Mouse (Mus musculus): ENCODE measurements around the gene Mrpl51. TPM values are rescaled to one million over a fixed set of nuclear protein-coding genes. Genes with fewer than 3 reads are reported as not detected.

Gene Mrpl51
- 148 and 150 TPM in 2 replicates for polyA plus RNA-seq (2015; fragmentation: Nextera tagmentation; extraction: Ambion mirVana)

GRCm38 (mm10) chr6:125191332-125192015, at the start of gene Mrpl51, which contains the start of gene Ncapd2:
Mrpl51 (plus strand) TSS chr6:125191801.
Ncapd2 (minus strand) TSS chr6:125191701.
- peak within 1 kb of the TSS; percentile 80 for H3K4me3 ChIP-seq
- no peaks in the 10 kb centered on the region for H3K9me3 ChIP-seq
- H3K27ac ChIP-seq (replicated peaks): peak within 1 kb of the TSS; percentile 100
- no peaks in the 10 kb centered on the region for H3K27me3 ChIP-seq
- under 1% methylated on average over 54 of the region's 54 CpGs for WGBS
- peaks cover 30% of the 10 kb centered on the region for H3K36me3 ChIP-seq
- peaks cover 23% of the 10 kb centered on the region for H3K4me1 ChIP-seq (replicated peaks)
- H3K4me2 ChIP-seq: peak within 1 kb of the TSS; percentile 94
- peak; percentile 98 for ATAC-seq (ENCODE audit: low FRiP score, low read depth)
- peak within 1 kb of the TSS; percentile 90 for H3K9ac ChIP-seq

- no peak for ATAC-seq (ENCODE audit: low FRiP score, low read depth)
- Histone ChIP-seq H3K36me3 (peaks cover 54% of the 10 kb centered on the region), H3K4me1 (replicated peaks) (peaks cover 27% of the 10 kb centered on the region), H3K27me3 (no peaks in the 10 kb centered on the region), H3K4me3 (no peak overlapping the region), H3K27ac (replicated peaks) (no peak overlapping the region), H3K9ac (no peak overlapping the region), H3K4me2 (no peak overlapping the region), H3K9me3 (no peaks in the 10 kb centered on the region)
- WGBS: 93% methylated on average over 8 of the region's 8 CpGs
These were observed 49.2 kb upstream of the Mrpl51 start for GRCm38 (mm10) chr6:125142436-125142835.

GRCm38 (mm10) chr6:125143128-125143527, 48.5 kb upstream of the Mrpl51 start:
- Histone ChIP-seq H3K9ac (no peak overlapping the region), H3K9me3 (no peaks in the 10 kb centered on the region), H3K27ac (replicated peaks) (no peak overlapping the region), H3K27me3 (no peaks in the 10 kb centered on the region), H3K4me1 (replicated peaks) (peaks cover 34% of the 10 kb centered on the region), H3K4me2 (no peak overlapping the region), H3K36me3 (peaks cover 51% of the 10 kb centered on the region), H3K4me3 (no peak overlapping the region)
- no peak for ATAC-seq (ENCODE audit: low FRiP score, low read depth)
- WGBS: 77% methylated on average over 3 of the region's 3 CpGs

GRCm38 (mm10) chr6:125143904-125144303, 47.7 kb upstream of the Mrpl51 start:
- WGBS: 86% methylated on average over 9 of the region's 9 CpGs
- H3K9me3 ChIP-seq: no peaks in the 10 kb centered on the region
- peaks cover 42% of the 10 kb centered on the region for H3K4me1 ChIP-seq (replicated peaks)
- peaks cover 46% of the 10 kb centered on the region for H3K36me3 ChIP-seq
- H3K9ac ChIP-seq: no peak overlapping the region
- no peak overlapping the region for H3K4me2 ChIP-seq
- ATAC-seq (ENCODE audit: low FRiP score, low read depth): no peak
- no peak overlapping the region for H3K27ac ChIP-seq (replicated peaks)
- H3K4me3 ChIP-seq: no peak overlapping the region
- H3K27me3 ChIP-seq: no peaks in the 10 kb centered on the region

- peak; percentile 94 for ATAC-seq (ENCODE audit: low FRiP score, low read depth)
- Histone ChIP-seq H3K4me1 (replicated peaks) (peaks cover 52% of the 10 kb centered on the region), H3K36me3 (peaks cover 35% of the 10 kb centered on the region), H3K27me3 (no peaks in the 10 kb centered on the region), H3K9ac (peak within 1 kb of the TSS; percentile 92), H3K27ac (replicated peaks) (peak within 1 kb of the TSS; percentile 90), H3K9me3 (no peaks in the 10 kb centered on the region), H3K4me3 (peak within 1 kb of the TSS; percentile 86), H3K4me2 (peak within 1 kb of the TSS; percentile 75)
- WGBS: 1% methylated on average over 16 of the region's 16 CpGs
These were observed 46.6 kb upstream of the Mrpl51 start, which contains the start of gene Iffo1 for GRCm38 (mm10) chr6:125145001-125145400. Iffo1 (plus strand) TSS chr6:125145241.

GRCm38 (mm10) chr6:125145479-125145951, 46.1 kb upstream of the Mrpl51 start:
- no peaks in the 10 kb centered on the region for H3K9me3 ChIP-seq
- H3K4me3 ChIP-seq: peak overlapping the region; percentile 86
- WGBS: 1% methylated on average over 34 of the region's 35 CpGs
- peaks cover 52% of the 10 kb centered on the region for H3K4me1 ChIP-seq (replicated peaks)
- peak overlapping the region; percentile 90 for H3K27ac ChIP-seq (replicated peaks)
- ATAC-seq (ENCODE audit: low FRiP score, low read depth): peak; percentile 72
- H3K4me2 ChIP-seq: peak overlapping the region; percentile 75
- H3K36me3 ChIP-seq: peaks cover 30% of the 10 kb centered on the region
- H3K9ac ChIP-seq: peak overlapping the region; percentile 92
- H3K27me3 ChIP-seq: no peaks in the 10 kb centered on the region

- H3K36me3 ChIP-seq: peaks cover 26% of the 10 kb centered on the region
- 0 out of 2 replicates have a peak overlapping the region, but pooled peaks have one; percentile 29 for H3K27ac ChIP-seq (replicated peaks)
- peak overlapping the region; percentile 86 for H3K4me3 ChIP-seq
- peak overlapping the region; percentile 75 for H3K4me2 ChIP-seq
- no peak for ATAC-seq (ENCODE audit: low FRiP score, low read depth)
- no peaks in the 10 kb centered on the region for H3K27me3 ChIP-seq
- no peaks in the 10 kb centered on the region for H3K9me3 ChIP-seq
- H3K9ac ChIP-seq: peak overlapping the region; percentile 92
- WGBS: 42% methylated on average over 7 of the region's 7 CpGs
- peaks cover 52% of the 10 kb centered on the region for H3K4me1 ChIP-seq (replicated peaks)
These were observed 45.5 kb upstream of the Mrpl51 start for GRCm38 (mm10) chr6:125146148-125146547.

GRCm38 (mm10) chr6:125146797-125147196, 44.8 kb upstream of the Mrpl51 start:
- Histone ChIP-seq H3K9ac (peak overlapping the region; percentile 92), H3K4me3 (peak overlapping the region; percentile 86), H3K27ac (replicated peaks) (0 out of 2 replicates have a peak overlapping the region, but pooled peaks have one; percentile 16), H3K4me2 (peak overlapping the region; percentile 75), H3K4me1 (replicated peaks) (peaks cover 52% of the 10 kb centered on the region), H3K9me3 (no peaks in the 10 kb centered on the region), H3K36me3 (peaks cover 21% of the 10 kb centered on the region), H3K27me3 (no peaks in the 10 kb centered on the region)
- ATAC-seq (ENCODE audit: low FRiP score, low read depth): no peak
- WGBS: 76% methylated on average over 4 of the region's 4 CpGs

GRCm38 (mm10) chr6:125147329-125147728, 44.3 kb upstream of the Mrpl51 start:
- H3K4me1 ChIP-seq (replicated peaks): peaks cover 52% of the 10 kb centered on the region
- no peaks in the 10 kb centered on the region for H3K9me3 ChIP-seq
- H3K27me3 ChIP-seq: no peaks in the 10 kb centered on the region
- WGBS: 43% methylated on average over 10 of the region's 10 CpGs
- peaks cover 21% of the 10 kb centered on the region for H3K36me3 ChIP-seq
- H3K9ac ChIP-seq: peak overlapping the region; percentile 38
- 0 out of 2 replicates have a peak overlapping the region, but pooled peaks have one; percentile 16 for H3K27ac ChIP-seq (replicated peaks)
- ATAC-seq (ENCODE audit: low FRiP score, low read depth): no peak
- peak overlapping the region; percentile 86 for H3K4me3 ChIP-seq
- H3K4me2 ChIP-seq: peak overlapping the region; percentile 75

- Histone ChIP-seq H3K9ac (peak overlapping the region; percentile 32), H3K4me2 (peak overlapping the region; percentile 75), H3K4me3 (no peak overlapping the region), H3K36me3 (peaks cover 29% of the 10 kb centered on the region), H3K27me3 (no peaks in the 10 kb centered on the region), H3K27ac (replicated peaks) (peak overlapping the region; percentile 20; the same call in 1 of the 2 replicates), H3K4me1 (replicated peaks) (peaks cover 52% of the 10 kb centered on the region), H3K9me3 (no peaks in the 10 kb centered on the region)
- ATAC-seq (ENCODE audit: low FRiP score, low read depth): no peak
- 67% methylated on average over 18 of the region's 18 CpGs for WGBS
These were observed 43.2 kb upstream of the Mrpl51 start for GRCm38 (mm10) chr6:125148251-125148925.

GRCm38 (mm10) chr6:125148926-125149568, 42.6 kb upstream of the Mrpl51 start:
- H3K27me3 ChIP-seq: no peaks in the 10 kb centered on the region
- no peak overlapping the region for H3K9ac ChIP-seq
- peaks cover 30% of the 10 kb centered on the region for H3K36me3 ChIP-seq
- H3K4me2 ChIP-seq: peak overlapping the region; percentile 75; the same call in 1 of the 2 replicates
- no peak for ATAC-seq (ENCODE audit: low FRiP score, low read depth)
- no peak overlapping the region for H3K4me3 ChIP-seq
- H3K4me1 ChIP-seq (replicated peaks): peaks cover 52% of the 10 kb centered on the region
- H3K9me3 ChIP-seq: no peaks in the 10 kb centered on the region
- H3K27ac ChIP-seq (replicated peaks): peak overlapping the region; percentile 20; the same call in 1 of the 2 replicates
- WGBS: 75% methylated on average over 16 of the region's 16 CpGs
